Mouse (Mus musculus) embryonic facial prominence, embryonic 13.5 days (tissue): ENCODE measurements around the gene Hjurp. TPM values are rescaled to one million over a fixed set of nuclear protein-coding genes. Genes with fewer than 3 reads are reported as not detected.
"Not testable (repeated sequence)": the region's sequence is repeated elsewhere in the genome, so short reads cannot be mapped to it uniquely, and the experiment has no call there.

Experiments used
- ATAC-seq: fragments of 200-750 bp; cut with Nextera tagmentation; 2 replicates; pipeline ENCODE4 v1.8.0; 2017; ENCODE audit warnings: low read depth; ENCODE audit not compliant: insufficient number of reproducible peaks, insufficient read depth, low FRiP score, low TSS enrichment
- H3K27ac ChIP-seq: fragments of 300-500 bp; sonication (generic); 2 replicates; pipeline ENCODE4 v1.5.1; 2015; ENCODE audit warnings: moderate library complexity, mild to moderate bottlenecking, inconsistent platforms
- H3K27me3 ChIP-seq: fragments of 300-500 bp; sonication (generic); 2 replicates; pipeline ENCODE4 v1.6.1; 2015; ENCODE audit warnings: mild to moderate bottlenecking, inconsistent platforms
- H3K36me3 ChIP-seq: fragments of 300-500 bp; sonication (generic); 2 replicates; pipeline ENCODE4 v1.6.1; 2015; ENCODE audit warnings: mild to moderate bottlenecking, inconsistent platforms
- H3K4me1 ChIP-seq: fragments of 300-500 bp; sonication (generic); 2 replicates; pipeline ENCODE4 v1.6.1; 2015; ENCODE audit warnings: inconsistent platforms
- H3K4me2 ChIP-seq: fragments of 300-500 bp; sonication (generic); 2 replicates; pipeline ENCODE4 v1.6.1; 2015; ENCODE audit warnings: moderate library complexity, mild to moderate bottlenecking, inconsistent platforms
- H3K4me3 ChIP-seq: fragments of 300-500 bp; sonication (generic); 2 replicates; pipeline ENCODE4 v1.5.1; 2015; ENCODE audit warnings: mild to moderate bottlenecking, inconsistent platforms
- H3K9ac ChIP-seq: fragments of 300-500 bp; sonication (generic); 2 replicates; pipeline ENCODE4 v1.6.1; 2015; ENCODE audit warnings: mild to moderate bottlenecking, inconsistent platforms
- H3K9me3 ChIP-seq: fragments of 300-500 bp; sonication (generic); 2 replicates; pipeline ENCODE4 v1.6.1; 2016; ENCODE audit warnings: inconsistent platforms
- WGBS: fragments of 180-500 bp; shearing (Covaris S2); methylation state at CpG from one replicate; pipeline ENCODE4 v1.1.7; 2015; ENCODE audit warnings: mixed read lengths; 5-methylcytosine and 5-hydroxymethylcytosine counted together
- polyA plus RNA-seq: library from polyadenylated mRNA; unstranded; fragments of >200 nt; fragmentation: Nextera tagmentation; extraction: Ambion mirVana; gene quantifications from 2 replicates; pipeline ENCODE4 v1.2.1, GENCODE M21; 2015

Gene Hjurp
- polyA plus RNA-seq, 1 experiment from 2014 or later, result 198 TPM

DNA sequence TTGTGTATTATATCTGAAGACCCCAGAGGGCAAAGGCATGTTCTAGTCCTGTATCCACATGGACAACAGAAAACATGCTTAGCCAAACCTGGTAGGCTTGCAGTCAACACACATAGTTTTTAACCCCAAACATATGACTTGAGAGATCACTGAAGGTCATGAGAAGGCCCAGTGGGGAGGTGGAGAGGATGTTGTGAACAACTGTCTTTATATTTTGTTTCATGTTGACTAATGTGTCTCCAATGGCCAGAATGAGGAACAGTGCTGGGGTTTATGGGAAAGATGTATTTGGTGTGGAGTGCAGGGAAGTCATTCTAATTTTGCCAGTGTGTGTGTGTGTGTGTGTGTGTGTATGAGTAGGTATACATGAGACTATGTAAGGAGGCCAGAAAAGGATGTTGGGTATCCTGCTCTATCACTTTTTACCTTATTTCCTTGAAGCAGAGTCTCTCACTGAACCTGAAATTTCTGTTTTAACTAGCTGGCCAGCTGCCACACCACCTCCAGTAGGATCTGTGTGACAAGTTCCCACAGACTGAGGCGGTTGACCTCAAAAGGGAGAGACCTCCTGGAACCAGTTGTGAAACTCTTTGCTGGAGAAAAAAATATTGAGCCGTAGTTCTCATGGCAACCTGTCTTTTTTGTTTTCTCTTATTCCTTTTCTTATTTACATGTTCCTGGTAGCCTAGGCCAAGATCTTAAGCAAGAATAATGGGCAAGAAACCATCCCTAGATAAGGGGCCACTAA, 53.2 kb downstream of the Hjurp start:
- Histone ChIP-seq H3K4me3 (no peak overlapping the region), H3K9ac (no peak overlapping the region), H3K4me2 (no peak overlapping the region), H3K27ac (no peak overlapping the region), H3K27me3 (no peaks in the 10 kb centered on the region), H3K36me3 (no peaks in the 10 kb centered on the region), H3K9me3 (peaks cover 39% of the 10 kb centered on the region), H3K4me1 (no peaks in the 10 kb centered on the region)
- WGBS, result 66% methylated on average over 2 of the region's 2 CpGs
- ATAC-seq, result no peak

DNA sequence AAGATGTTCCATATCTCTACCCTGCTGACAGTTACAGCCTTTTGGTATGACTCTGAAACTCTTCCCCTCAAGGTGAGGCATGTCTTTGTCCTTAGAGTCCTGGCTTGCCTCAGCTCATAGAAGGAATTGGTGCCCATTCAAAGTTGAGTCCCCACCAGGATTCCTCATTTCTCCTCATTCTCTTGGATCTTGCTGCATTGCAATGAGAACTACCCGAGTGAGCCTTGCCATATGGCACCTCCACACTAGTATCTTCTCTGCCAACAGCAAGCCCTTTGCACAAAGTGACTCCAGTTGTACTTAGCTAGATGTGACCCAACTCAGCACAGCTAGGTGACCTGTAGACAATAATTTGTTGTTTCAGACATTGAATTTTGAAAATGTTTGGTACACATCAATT, 53.8 kb downstream of the Hjurp start:
- WGBS, result 47% methylated on average over 1 of the region's 1 CpGs
- H3K4me3 ChIP-seq, result no peak overlapping the region
- no peak overlapping the region for H3K27ac ChIP-seq
- no peak overlapping the region for H3K9ac ChIP-seq
- ATAC-seq, result no peak
- no peaks in the 10 kb centered on the region for H3K27me3 ChIP-seq
- H3K36me3 ChIP-seq, result no peaks in the 10 kb centered on the region
- no peaks in the 10 kb centered on the region for H3K4me1 ChIP-seq
- peaks cover 33% of the 10 kb centered on the region for H3K9me3 ChIP-seq
- H3K4me2 ChIP-seq, result no peak overlapping the region

DNA sequence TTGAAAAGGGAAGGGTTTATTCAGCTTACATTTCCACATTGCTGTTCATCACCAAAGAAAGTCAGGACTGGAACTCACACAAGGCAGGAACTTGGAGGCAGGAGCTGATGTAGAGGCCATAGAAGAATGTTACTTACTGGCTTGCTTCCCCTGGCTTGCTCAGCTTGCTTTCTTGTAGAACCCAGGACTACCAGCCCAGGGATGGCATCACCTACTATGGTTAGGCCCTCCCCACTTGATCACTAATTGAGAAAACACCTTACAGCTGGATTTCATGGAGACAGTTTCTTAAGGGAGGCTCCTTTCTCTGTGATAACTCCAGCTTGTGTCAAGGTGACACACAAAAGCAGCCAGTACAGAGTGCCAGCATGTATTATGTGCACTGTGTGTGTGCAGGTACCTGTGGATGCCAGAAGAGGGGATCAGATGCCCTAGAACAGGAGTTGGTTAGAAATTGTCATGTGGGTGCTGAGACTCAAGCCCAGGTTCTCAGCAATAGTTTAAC, 54.4 kb downstream of the Hjurp start:
- not testable (repeated sequence) for H3K4me3 ChIP-seq

DNA sequence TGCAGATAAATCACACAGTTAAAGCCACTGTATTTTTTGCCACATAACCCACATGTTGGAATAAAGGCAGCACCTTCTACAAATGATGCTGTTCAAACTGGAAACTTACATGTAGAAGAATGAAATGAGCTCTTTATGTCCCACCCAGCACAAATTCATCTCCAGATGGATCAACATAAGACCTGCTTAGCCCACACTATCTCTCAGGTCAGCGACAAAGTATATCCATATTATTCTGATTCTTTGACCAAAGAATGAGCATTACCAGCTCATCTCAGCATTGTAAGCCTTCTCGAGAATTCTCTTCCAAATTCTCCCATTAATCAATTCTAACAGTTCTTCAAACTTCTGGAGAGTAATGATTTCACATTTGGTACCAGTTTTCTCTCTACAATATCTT, 55.2 kb downstream of the Hjurp start:
- no peak for ATAC-seq
- Histone ChIP-seq H3K4me2 (no peak overlapping the region), H3K9me3 (peaks cover 25% of the 10 kb centered on the region), H3K4me3 (no peak overlapping the region), H3K36me3 (no peaks in the 10 kb centered on the region), H3K4me1 (no peaks in the 10 kb centered on the region), H3K9ac (no peak overlapping the region), H3K27ac (no peak overlapping the region), H3K27me3 (no peaks in the 10 kb centered on the region)
- 50% methylated on average over 2 of the region's 2 CpGs for WGBS

More for the DNA sequence above, 54.4 kb downstream of the Hjurp start:
- H3K27ac ChIP-seq, H3K4me2 ChIP-seq, H3K27me3 ChIP-seq, ATAC-seq, H3K4me1 ChIP-seq, H3K36me3 ChIP-seq, H3K9ac ChIP-seq: not testable (repeated sequence)
- peaks cover 28% of the 10 kb centered on the region for H3K9me3 ChIP-seq

DNA sequence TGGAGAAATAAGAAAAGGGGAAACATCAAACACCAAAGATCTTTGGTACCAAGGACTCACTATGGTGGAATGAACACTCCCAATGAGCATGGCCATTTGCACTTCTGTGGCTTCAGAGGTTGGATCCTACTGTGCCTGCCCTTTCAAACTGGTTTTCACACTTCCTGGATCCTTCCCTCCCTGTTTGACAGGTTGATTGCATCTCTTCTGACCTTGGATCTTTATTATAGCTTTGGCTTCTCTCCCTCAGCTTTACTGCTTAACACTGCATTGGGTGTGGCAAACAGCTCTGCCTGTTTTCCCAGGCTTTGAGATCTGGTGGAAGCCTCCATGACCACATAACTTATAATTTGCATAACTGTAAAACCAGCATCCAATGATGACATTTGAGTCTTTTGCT, 57.1 kb downstream of the Hjurp start:
- Histone ChIP-seq H3K27me3 (no peaks in the 10 kb centered on the region), H3K9ac (no peak overlapping the region), H3K36me3 (no peaks in the 10 kb centered on the region), H3K27ac (no peak overlapping the region), H3K4me2 (no peak overlapping the region), H3K4me3 (no peak overlapping the region), H3K4me1 (no peaks in the 10 kb centered on the region), H3K9me3 (peaks cover 23% of the 10 kb centered on the region)
- no peak for ATAC-seq

DNA sequence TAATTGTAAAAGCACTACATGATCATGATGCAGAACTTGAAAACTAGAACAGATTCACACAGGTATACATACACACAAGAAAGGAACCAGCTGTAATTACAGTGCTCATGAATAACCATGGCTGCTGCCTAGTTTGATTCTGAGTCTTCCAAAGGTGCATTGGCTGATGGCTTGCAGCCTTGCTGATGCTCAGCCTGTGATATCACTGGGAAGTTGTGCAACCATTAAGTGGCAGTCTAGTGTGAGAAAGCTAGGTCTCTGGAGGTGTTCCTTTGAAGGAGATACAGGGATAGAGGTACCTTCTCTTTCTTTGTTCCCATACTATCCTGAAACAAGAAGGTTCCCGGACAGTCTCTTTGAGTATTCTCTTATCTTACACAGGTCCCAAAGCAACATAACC, 58.4 kb downstream of the Hjurp start:
- no peak overlapping the region for H3K4me3 ChIP-seq
- H3K4me2 ChIP-seq, result no peak overlapping the region
- WGBS, result 18% methylated on average over 1 of the region's 1 CpGs

DNA sequence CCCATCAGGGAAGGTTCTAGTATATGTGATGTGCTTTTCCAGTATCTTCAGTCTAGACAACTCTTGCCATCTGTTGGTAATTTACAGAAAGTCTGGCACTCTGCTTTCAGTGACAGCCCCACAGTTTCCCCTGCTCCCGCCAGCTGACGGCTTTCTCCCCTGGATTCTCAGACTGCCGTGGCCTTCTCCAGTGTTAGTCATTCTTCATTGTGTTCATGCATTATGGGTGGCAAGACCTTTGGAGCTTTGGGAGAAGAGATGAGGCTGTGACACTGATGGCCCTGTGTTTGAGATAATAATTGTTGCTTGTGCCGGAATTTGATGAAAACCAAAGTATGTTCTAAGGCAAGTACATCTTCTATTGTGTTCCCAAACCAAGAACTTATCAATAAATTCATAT, 58.8 kb downstream of the Hjurp start:
- no peak overlapping the region for H3K27ac ChIP-seq
- H3K4me2 ChIP-seq, result no peak overlapping the region
- no peaks in the 10 kb centered on the region for H3K27me3 ChIP-seq
- H3K36me3 ChIP-seq, result no peaks in the 10 kb centered on the region
- no peak for ATAC-seq
- no peak overlapping the region for H3K9ac ChIP-seq
- H3K9me3 ChIP-seq, result peaks cover 37% of the 10 kb centered on the region
- no peaks in the 10 kb centered on the region for H3K4me1 ChIP-seq
- no peak overlapping the region for H3K4me3 ChIP-seq
- 45% methylated on average over 4 of the region's 4 CpGs for WGBS

More for the DNA sequence above, 58.4 kb downstream of the Hjurp start:
- H3K9ac ChIP-seq, result no peak overlapping the region
- peaks cover 32% of the 10 kb centered on the region for H3K9me3 ChIP-seq
- H3K36me3 ChIP-seq, result no peaks in the 10 kb centered on the region
- no peaks in the 10 kb centered on the region for H3K4me1 ChIP-seq
- ATAC-seq, result no peak
- no peaks in the 10 kb centered on the region for H3K27me3 ChIP-seq
- no peak overlapping the region for H3K27ac ChIP-seq

DNA sequence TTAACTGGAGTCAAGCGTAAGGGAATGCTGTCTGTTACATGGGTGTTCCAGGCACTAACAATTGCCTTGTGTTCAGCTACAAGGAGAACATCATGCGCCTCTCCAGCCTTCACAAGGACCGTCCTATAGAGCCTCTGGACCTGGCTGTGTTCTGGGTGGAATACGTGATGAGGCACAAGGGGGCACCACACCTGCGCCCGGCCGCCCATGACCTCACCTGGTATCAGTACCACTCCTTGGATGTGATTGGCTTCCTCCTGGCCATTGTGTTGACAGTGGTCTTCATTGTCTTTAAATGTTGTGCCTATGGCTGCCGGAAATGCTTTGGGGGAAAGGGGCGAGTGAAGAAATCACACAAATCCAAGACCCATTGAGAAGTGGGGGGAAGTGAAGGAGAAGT, 59.4 kb downstream of the Hjurp start:
- WGBS, result 71% methylated on average over 9 of the region's 9 CpGs
- H3K9ac ChIP-seq, result no peak overlapping the region
- H3K4me1 ChIP-seq, result no peaks in the 10 kb centered on the region
- no peak for ATAC-seq
- H3K27ac ChIP-seq, result no peak overlapping the region
- H3K4me2 ChIP-seq, result no peak overlapping the region
- H3K9me3 ChIP-seq, result peaks cover 42% of the 10 kb centered on the region
- H3K27me3 ChIP-seq, result no peaks in the 10 kb centered on the region
- no peaks in the 10 kb centered on the region for H3K36me3 ChIP-seq
- no peak overlapping the region for H3K4me3 ChIP-seq

DNA sequence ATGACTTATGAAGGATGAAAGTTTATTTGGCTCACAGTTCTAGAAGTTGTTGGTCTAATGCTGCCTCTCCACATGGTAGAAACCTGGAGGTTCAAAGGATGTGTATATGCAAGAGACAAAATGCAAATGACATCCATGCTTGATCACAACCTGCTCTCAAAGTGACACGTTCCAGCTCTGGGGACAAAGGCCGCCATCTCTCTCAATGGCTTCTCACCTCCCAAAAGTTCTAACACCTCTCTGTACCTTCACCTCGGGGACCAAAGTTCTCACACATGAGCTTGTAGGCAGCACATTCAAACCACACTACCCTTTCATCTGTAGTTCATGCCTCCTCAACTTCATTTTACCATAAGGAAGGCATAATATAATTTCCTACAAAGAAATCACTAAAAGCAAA, 59.9 kb downstream of the Hjurp start:
- ATAC-seq, result no peak
- H3K4me1 ChIP-seq, result no peaks in the 10 kb centered on the region
- H3K9me3 ChIP-seq, result peaks cover 47% of the 10 kb centered on the region
- H3K36me3 ChIP-seq, result no peaks in the 10 kb centered on the region
- 41% methylated on average over 3 of the region's 3 CpGs for WGBS
- no peaks in the 10 kb centered on the region for H3K27me3 ChIP-seq
- H3K9ac ChIP-seq, result no peak overlapping the region
- no peak overlapping the region for H3K27ac ChIP-seq
- no peak overlapping the region for H3K4me2 ChIP-seq
- H3K4me3 ChIP-seq, result no peak overlapping the region

DNA sequence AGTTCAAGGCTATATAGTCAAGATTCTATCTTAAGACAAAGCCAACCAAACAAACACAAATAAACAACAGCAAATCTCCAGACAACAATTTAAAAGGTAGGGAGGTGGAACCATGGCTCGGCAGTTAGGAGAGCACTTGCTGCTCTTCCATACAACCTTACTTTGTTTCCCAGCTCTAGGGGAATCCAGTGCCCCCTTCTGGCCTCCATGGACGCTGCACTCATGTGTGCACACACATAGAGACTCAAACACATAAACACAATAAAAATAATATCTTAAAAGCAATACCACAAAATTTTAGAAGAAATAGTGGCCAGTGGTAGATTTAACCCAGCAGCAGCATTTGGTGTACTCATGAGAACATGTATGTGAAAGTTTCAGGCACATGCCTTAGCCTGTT, 60.3 kb downstream of the Hjurp start:
- peaks cover 51% of the 10 kb centered on the region for H3K9me3 ChIP-seq
- no peak overlapping the region for H3K27ac ChIP-seq

DNA sequence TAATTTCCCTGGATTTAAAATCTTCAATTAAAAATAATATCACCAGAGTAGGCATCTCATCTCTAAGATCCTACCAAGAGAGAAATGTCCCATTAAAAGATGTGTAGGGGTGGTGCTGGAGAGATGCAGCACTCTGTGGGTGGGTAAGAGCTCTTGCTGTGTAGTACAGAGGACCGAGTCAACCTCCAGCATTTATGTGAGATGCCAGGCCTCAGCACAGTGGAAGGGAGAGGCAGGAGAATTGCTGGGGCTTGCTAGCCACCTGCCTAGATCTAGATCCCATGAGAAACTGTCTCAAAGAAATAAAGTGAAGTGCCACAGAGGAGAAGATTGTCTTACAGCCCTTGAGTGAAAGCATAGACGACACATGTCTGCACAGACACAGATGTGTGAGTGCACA, 60.9 kb downstream of the Hjurp start:
- Histone ChIP-seq H3K9ac (no peak overlapping the region), H3K4me2 (no peak overlapping the region), H3K27ac (no peak overlapping the region), H3K4me3 (no peak overlapping the region), H3K27me3 (no peaks in the 10 kb centered on the region), H3K36me3 (no peaks in the 10 kb centered on the region), H3K9me3 (peaks cover 57% of the 10 kb centered on the region), H3K4me1 (no peaks in the 10 kb centered on the region)
- no peak for ATAC-seq
- 50% methylated on average over 2 of the region's 2 CpGs for WGBS

More for the DNA sequence above, 60.3 kb downstream of the Hjurp start:
- Histone ChIP-seq H3K9ac (no peak overlapping the region), H3K4me1 (no peaks in the 10 kb centered on the region), H3K4me3 (no peak overlapping the region), H3K27me3 (no peaks in the 10 kb centered on the region), H3K4me2 (no peak overlapping the region), H3K36me3 (no peaks in the 10 kb centered on the region)
- 57% methylated on average over 2 of the region's 2 CpGs for WGBS
- no peak for ATAC-seq

DNA sequence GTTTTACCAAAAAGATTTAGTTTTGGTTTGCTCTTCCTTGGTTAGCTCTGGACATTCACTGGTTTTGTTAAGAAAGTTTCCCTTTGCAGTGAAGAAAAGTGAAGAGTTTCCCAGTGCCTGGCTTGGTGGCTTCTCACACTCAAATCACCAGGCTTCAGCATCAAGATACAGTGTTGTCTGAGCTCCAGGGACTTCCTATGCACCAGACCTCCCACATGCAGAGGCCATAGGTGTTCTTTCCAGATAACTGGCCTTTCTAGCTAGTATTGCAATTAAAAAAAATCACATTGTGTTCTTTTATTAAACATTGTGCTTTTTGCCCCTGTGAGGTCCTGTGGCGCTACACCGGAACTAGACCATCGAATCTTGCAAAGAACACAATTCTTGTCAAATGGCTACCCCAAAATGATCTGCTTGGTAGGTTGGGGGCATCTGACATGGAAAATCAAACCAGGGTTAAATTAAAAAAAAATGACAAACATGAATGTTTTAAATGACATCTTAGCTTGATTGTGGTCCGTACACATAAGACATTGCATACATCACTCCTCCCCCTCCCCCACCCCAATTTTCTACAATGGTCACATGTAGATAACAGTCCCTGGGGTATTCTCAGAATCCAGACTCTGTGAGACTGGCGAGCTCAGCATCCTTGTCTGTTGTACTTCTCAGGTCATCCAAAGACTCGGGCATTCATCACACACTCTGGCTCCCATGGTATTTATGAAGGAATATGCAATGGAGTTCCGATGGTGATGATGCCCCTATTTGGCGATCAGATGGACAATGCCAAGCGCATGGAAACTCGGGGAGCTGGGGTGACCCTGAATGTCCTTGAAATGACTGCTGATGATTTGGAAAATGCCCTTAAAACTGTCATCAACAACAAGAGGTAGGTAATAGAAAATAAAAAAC, 61.7 kb downstream of the Hjurp start:
- H3K36me3 ChIP-seq, result no peaks in the 10 kb centered on the region
- no peak overlapping the region for H3K4me2 ChIP-seq
- no peaks in the 10 kb centered on the region for H3K4me1 ChIP-seq
- H3K27ac ChIP-seq, result no peak overlapping the region
- H3K9me3 ChIP-seq, result peaks cover 60% of the 10 kb centered on the region
- H3K9ac ChIP-seq, result no peak overlapping the region
- H3K4me3 ChIP-seq, result no peak overlapping the region
- H3K27me3 ChIP-seq, result no peaks in the 10 kb centered on the region
- 70% methylated on average over 10 of the region's 10 CpGs for WGBS
- no peak for ATAC-seq
